Mouse (Mus musculus) MEL (cell line): ENCODE results near the gene Dennd1a.

ENCODE experiments used
- BHLHE40 ChIP-seq: IDR thresholded peaks from 2 replicates; pipeline ENCODE4 v1.6.1; 2012; ENCODE audit warnings: low read depth, mild to moderate bottlenecking, inconsistent platforms, low read length, improper control_type of control experiment, borderline replicate concordance
- CHD2 ChIP-seq: IDR thresholded peaks from 2 replicates; pipeline ENCODE4 v1.6.1; 2011; ENCODE audit warnings: low read length, improper control_type of control experiment
- CTCF ChIP-seq, 3 experiments: IDR thresholded peaks in 2 of 3; conservative IDR thresholded peaks in 1 of 3; 2 replicates each; pipeline ENCODE4 v1.5.1; 2011 to 2012; ENCODE audit warnings: low read length in 3 of 3, low read depth in 2 of 3, mild to moderate bottlenecking in 2 of 3, improper control_type of control experiment in 1 of 3, inconsistent platforms in 1 of 3, mixed read lengths in 1 of 3, moderate library complexity in 1 of 3; ENCODE audit not compliant: control insufficient read depth in 1 of 3, insufficient read depth in 1 of 3, poor library complexity in 1 of 3, severe bottlenecking in 1 of 3
- E2F4 ChIP-seq: IDR thresholded peaks from 2 replicates; pipeline ENCODE4 v1.6.1; 2011; ENCODE audit warnings: low read depth, low read length, improper control_type of control experiment, borderline replicate concordance
- EP300 ChIP-seq, 2 experiments: IDR thresholded peaks; 2 replicates each; pipeline ENCODE4 v1.6.1; 2011; ENCODE audit warnings: improper control_type of control experiment in 2 of 2, low read length in 2 of 2, low read depth in 1 of 2, mild to moderate bottlenecking in 1 of 2
- KAT2A ChIP-seq: conservative IDR thresholded peaks from 2 replicates; pipeline ENCODE4 v1.6.1; 2012; ENCODE audit warnings: low read depth, low read length, improper control_type of control experiment, inconsistent platforms
- MYC ChIP-seq: IDR thresholded peaks from 2 replicates; pipeline ENCODE4 v1.6.1; 2011; ENCODE audit warnings: low read depth, mild to moderate bottlenecking, low read length, improper control_type of control experiment, moderate library complexity
- POLR2A ChIP-seq, 2 experiments: IDR thresholded peaks; 2 replicates each; pipeline ENCODE4 v1.6.1; 2011 to 2012; ENCODE audit warnings: low read length in 2 of 2, mild to moderate bottlenecking in 2 of 2, control low read depth in 1 of 2, improper control_type of control experiment in 1 of 2, low read depth in 1 of 2, moderate library complexity in 1 of 2; ENCODE audit not compliant: control insufficient read depth in 1 of 2, insufficient read depth in 1 of 2, poor library complexity in 1 of 2
- POLR2AphosphoS5 ChIP-seq: IDR thresholded peaks from 2 replicates; pipeline ENCODE4 v1.6.1; 2012; ENCODE audit warnings: low read depth, borderline replicate concordance, mild to moderate bottlenecking, inconsistent platforms, low read length, moderate library complexity, mixed read lengths
- TCF12 ChIP-seq: IDR thresholded peaks from 2 replicates; pipeline ENCODE4 v1.6.1; 2014; ENCODE audit warnings: low read depth, mild to moderate bottlenecking, inconsistent platforms, low read length, improper control_type of control experiment, moderate library complexity
- USF1 ChIP-seq: IDR thresholded peaks from 2 replicates; pipeline ENCODE4 v1.6.1; 2014; ENCODE audit warnings: low read depth, mild to moderate bottlenecking, inconsistent platforms, low read length, improper control_type of control experiment, moderate library complexity

DNA sequence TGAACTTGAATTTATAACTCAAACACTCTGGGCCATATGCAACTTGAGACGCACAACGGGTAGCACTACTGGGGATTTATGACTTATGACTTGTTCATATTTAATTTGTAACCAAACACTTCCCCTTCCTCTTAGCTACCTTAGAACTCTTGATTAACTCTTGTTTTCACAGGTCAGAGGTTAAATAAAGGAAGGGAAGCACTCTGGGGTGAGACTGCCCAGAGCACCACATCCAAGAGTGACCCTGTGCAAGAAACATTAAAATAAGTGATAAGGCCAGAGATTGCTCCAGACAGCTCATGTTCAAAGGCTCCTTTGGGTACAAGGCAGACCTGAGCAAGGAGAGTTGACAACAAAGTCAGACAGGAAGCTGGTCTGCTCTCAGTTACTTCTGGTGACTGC lies 219.0 kb downstream of the Dennd1a start:
- no peak for TF ChIP-seq CHD2
- TF ChIP-seq POLR2A (IDR thresholded peaks at IDR 0.05; ENCODE audit: control insufficient read depth in 1 of 2, insufficient read depth in 1 of 2, low read depth in 1 of 2, low read length in 2 of 2, poor library complexity in 1 of 2), result no peak
- no peak for TF ChIP-seq EP300 (IDR thresholded peaks at IDR 0.05; ENCODE audit: low read depth in 1 of 2, low read length in 2 of 2)
- no peak for TF ChIP-seq POLR2AphosphoS5
- TF ChIP-seq TCF12, result no peak
- TF ChIP-seq CTCF (IDR thresholded peaks at IDR 0.05 in 2 of 3, conservative IDR thresholded peaks at IDR 0.05 in 1 of 3; ENCODE audit: control insufficient read depth in 1 of 3, insufficient read depth in 1 of 3, low read depth in 2 of 3, low read length in 3 of 3, poor library complexity in 1 of 3, severe bottlenecking in 1 of 3), result no peak
- no peak for TF ChIP-seq MYC
- no peak for TF ChIP-seq USF1
- no peak for TF ChIP-seq BHLHE40
- TF ChIP-seq E2F4, result no peak
- no peak for TF ChIP-seq KAT2A
